Mouse (Mus musculus) lung, adult 18-20 months (tissue): Measurements from ENCODE around the gene Eipr1.

ENCODE experiments used
- DNase-seq, 2 experiments: peaks; one replicate each; pipeline ENCODE4 v3.0.0; 2022; ENCODE audit warnings: mixed read lengths in 2 of 2

The Eipr1 gene

DNA sequence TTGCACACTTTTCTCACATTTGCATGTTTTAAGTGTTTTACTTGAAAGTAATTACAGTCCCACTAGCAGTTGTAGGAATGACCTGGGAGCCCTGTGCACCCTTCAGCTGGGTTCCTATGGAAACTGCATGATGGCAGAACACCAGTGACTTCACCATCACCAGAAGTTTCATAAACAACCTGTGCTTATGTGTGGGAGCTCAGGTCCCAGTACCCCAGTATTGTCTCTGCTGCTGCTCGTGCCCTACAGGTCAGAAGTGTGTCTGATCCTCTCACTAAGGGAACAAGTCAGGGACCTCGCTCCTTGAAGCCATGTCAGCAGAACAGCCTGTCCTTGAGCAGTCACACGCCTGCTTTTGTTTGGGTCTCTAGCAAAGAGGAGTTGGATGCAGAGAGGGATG lies 78.9 kb downstream of the Eipr1 start:
- DNase-seq, result no peak

DNA sequence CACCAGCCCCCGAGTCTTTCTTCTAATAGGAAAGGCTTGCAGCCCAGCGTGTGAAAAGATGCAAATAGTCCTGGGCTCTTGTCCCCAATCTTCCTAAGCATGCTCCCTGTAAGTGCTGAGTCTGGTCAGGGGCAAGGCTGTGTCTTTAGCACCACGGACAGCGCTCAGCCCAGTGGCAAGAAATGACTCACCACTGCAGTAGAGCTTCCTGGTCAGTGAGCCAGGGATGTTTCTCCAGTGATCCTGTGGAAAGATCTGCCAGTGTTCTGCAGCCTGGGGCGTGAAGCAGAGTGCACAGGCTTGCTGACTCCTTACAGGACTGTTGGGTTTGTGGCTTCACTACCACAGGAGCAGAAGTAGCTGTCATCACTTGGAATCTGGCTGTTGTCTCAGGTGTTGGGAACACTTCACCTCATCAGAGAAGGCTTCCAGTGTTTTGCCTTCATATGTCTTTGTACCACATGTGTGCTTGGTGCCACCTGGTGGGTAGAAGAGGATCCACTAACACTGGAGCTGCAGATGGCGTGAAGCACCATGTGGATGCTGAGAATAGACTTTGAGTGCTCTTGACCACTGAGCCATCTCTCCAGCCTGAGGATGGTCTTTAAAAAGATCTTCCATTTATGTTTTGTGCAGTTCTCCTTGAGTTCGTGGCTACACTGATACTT lies 79.6 kb downstream of the Eipr1 start:
- DNase-seq, result no peak

DNA sequence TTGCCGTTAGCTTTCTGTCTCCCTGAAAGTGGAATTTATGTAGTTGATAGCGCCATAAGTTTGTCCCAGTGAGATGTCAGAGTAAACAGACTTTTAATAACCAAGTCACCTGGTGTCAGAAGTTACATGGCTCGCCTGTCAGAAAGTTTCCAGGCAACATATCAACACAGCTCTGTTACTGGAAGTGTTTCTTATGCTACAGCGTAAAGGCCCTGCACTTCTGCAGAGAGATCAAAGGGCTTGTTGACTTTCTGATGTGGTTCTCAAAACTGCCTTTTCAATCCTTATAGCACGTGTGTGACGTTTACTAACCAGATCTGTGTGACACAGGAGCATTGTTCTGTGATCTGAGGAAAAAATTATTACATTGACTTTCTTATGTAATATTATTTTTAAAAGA lies 82.7 kb downstream of the Eipr1 start:
- DNase-seq, result no peak

DNA sequence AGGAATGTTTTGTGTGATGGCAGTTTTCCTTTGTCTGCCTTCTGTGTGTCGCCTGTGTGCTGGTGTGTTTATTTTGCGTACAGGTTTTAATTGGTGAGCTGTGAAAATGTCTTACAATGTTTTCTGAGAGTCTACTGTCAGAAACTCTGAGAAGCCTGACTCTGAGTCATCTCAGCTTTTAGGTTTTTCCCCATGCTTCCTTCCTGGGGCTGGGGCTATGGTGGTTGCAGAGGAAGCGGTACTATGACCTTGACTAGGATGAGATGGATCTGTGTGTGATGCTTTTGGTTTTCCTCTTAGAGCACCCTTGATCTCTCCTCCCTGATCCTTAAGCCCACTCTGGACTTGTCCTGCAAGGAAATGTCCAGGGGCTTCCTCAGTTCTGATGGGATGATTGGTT lies 84.1 kb downstream of the Eipr1 start:
- no peak for DNase-seq

DNA sequence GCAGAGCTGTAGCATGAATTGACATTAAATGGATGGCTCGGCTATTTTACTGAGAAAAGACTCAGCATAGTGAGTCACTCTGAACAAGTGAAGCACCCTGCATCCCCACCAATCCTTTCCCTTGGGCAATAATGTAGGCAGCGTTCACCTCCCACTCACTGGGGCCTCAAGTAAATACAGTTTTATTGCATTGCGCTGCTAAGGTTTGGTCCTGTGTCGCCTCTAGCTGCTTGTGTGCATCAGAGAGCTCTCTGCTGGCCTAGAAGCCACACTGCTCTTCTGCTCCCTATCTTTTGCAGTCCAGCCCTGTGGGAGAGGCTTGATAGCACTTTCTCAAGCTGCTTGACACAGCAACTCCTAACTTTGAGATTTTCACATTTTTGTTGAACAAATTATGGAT lies 86.7 kb downstream of the Eipr1 start:
- DNase-seq, result no peak

DNA sequence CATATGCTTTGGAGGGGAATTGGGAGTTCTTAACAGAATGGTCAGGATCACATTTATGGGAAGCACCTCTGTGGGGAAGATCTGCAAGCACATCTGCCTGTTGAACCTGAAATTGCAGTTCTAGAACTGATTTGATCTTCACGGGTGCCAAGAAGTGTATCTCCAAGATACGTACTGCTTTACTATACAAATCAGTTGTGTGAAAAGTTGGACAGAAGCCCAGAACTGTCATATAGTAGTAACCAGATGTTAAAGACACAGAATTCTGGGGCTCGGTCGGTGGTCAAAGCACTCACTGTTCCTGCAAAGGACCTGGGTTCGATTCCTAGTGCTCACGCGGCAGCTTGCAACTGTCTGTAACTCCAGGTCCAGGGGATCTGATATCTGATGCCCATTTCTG lies 87.4 kb downstream of the Eipr1 start:
- no peak for DNase-seq

DNA sequence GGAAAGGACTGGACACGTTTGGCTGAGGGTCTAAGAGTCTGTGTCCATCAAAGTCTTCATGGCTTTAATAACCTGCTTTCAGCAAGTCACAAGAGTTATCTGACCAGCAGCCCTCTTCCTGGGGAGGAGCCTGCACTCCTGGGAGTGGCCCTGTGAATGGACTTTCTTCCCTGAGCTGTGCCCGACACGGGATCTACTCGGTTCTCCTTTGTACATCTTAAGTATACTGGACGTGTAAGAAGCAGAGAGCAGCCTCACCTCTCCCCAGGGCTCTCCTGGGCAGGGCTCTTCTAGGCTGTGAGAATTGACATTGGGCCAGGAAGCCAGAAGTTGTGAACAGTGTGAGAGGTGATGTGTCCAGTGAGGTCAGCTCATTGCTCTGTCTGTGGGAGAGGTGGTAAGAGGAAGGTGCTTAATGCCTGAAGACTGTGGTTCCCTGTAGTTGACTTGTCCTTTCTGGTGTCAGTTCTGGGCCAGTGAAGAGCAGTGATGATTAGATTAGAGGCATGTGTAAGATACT lies 89.6 kb downstream of the Eipr1 start:
- DNase-seq, result no peak

DNA sequence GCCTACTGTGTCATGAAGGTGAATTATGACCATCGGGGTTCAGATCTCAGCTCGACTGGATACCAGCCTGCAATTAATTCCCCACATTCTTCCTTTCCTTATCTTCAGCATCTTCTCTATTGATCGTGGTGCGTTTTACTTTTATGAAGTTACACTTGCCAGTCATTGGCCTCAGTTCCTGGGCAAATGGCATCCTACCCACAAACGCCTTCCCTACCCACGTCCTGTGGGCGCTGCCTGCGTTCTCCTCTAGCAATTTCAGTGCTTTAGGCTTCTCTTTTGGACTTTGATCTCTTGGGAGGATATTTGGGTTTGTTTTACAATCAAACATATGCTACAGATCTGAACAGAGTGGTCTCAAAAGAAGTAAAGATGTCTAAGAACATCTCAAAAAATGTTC lies 94.2 kb downstream of the Eipr1 start:
- no peak for DNase-seq

DNA sequence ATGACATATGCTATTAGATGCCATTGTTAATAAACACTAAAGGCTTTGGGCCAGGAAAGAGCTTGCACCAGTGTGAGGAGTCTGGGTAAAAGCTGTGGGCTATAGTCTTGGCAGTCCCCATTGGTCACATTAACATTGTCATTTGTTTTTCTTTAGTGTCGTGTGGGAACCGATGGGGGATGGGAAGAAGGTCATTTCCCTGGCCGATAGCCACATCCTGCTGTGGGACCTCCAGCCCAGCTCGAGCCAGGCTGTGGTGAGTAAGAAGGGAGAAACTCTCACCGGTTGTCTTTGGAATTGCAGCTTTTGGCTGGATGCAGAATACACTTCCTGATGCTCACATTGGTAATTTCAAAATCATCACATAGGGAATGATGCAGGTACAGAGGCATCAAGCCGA lies 95.8 kb downstream of the Eipr1 start:
- no peak for DNase-seq

DNA sequence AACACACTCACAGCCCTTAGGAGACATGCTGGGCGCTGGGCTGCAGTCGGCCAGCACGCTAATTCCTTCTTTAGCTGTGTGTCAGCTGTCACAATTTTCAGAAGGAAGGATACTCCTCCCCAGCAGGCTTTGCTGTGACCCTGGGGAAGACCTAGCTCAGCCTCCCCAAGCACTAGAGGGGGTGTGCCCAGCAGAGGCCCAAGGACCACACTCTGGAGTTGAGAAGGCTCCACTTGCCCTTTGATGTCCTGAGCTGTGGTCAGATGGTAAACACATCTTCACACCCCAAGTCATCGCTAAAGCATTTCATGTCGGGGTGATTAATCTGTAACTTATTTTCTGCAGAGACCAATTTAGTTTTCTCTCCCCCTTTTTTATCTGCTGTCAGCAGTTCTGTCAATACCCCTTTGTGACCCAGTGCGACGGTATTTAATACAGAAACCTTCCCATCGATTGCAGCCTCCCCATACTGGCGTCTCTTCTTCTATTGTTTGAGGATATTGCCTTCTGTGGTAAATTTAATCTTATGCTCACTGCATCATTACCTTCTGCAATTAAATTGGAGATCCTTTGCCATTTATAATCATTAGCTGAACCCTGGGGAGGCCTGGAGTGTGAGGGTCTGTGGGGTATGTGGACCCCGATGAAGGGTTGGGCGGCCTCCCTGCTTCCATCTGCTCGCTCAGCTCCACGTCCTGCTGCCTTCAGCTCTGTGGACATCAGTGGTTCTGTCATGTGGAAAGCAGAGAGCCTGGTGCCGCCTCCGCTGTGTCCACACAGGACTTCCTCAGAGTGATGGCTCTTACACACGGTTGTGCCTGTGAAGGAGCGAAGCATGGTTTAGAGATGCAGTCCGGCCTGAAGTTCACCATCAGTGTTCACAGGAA lies 97.4 kb downstream of the Eipr1 start:
- DNase-seq, result no peak

DNA sequence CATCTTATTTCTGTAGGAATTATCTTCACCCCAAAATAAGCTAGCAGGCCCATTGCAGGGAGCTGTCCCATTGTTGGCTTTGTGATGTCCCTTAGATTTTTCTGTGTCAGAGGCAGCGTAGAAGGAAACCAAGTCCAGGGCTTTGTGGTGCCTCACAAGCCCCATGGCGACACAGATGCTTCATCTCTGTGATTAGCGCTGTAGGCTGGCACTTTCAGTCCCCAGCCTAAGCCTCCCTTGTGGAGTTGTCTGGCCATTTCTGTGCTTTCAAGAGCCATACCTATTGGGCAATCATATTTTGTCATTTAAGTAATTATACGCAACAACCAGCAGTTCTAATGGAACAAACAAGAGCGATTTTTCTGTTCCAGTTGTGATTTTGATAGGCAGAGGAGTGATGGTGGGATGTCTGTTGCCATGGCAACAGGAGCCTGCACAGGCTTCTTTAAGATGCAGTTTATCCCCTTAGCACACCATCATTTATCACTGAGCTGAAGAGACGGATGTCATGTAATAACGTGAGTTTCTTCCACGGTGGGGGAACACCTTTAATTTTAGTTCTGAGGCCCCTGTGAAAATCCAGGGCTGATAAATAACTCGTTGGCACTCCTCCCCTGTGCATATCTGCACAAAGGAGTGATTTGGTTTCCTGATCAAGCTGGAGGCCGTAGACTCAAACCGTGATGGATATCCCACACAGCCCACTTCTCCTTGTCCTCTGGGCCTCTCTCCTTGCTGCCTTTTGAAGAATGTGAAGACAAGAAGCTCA lies 108.1 kb downstream of the Eipr1 start:
- no peak for DNase-seq

DNA sequence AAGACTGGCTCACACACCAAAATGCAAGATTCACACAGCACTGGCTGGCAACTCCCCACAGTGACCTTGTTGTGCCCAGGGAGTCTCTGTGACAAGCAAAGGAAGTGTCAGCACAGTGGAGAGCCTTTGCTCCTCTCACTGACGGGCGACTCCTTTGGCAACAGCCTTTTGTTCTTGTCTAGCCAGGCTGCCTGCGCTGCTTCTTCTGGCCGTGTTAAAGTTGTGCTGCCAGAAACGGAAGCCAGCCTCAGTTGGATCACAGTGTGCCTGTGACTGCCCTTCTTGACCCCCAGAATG lies 108.6 kb downstream of the Eipr1 start:
- DNase-seq, result no peak

DNA sequence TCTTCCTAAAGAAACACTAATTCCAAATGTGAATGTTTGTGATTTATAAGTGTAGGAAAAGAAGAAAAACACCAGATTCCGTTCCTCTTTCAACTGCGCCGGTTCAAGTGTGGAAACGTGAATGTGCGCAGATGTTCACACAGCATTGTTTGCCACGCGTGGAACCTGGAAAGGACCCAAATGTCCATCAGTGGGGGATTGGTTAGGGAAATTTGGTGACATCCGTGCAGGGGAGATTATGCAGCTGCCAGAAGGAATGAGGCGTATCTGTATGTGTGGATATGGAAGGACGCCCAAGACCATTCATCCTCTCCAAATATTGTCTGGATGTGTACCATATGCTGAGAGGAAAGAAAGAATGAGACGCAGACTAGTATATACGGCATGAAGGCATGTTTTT lies 111.7 kb downstream of the Eipr1 start:
- no peak for DNase-seq

DNA sequence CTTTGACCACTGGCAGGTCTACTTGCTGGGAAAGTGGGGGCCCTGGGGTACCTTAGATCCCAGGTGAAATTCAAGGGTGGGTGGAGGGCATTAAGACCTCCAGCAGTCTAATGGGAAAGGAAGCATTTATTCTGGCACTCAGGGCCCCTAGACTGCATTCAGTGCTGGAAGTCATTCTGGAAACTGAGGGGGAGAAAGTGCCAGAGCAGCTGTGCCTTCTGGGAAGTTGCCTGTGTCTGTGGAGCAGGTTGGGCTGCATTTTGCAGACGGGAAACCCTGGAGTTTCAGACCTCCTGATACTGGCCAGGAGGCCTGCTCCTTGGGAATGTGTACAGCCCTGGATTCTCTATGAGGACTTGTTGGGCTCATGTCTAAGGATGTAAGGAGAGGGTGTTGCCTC lies 114.5 kb downstream of the Eipr1 start:
- DNase-seq, result no peak

DNA sequence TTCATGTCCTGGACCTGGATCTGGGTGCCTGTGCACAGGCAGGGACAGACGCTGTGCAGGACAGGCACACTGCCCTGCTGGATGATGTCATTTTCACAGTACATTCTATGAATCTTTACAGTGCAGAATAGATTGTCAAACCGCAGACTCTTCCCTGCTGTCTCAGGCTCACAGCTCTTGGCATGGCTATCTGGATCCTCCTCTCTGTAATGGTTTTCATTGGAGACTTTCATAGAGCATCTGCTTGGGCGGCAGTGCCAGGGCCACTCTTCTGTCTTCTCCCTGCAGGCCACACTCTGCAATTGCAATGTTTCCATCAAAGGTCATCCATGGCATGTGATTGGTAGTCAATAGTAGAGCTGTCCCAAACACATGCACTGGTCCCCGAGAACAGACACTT lies 117.2 kb downstream of the Eipr1 start:
- no peak for DNase-seq

DNA sequence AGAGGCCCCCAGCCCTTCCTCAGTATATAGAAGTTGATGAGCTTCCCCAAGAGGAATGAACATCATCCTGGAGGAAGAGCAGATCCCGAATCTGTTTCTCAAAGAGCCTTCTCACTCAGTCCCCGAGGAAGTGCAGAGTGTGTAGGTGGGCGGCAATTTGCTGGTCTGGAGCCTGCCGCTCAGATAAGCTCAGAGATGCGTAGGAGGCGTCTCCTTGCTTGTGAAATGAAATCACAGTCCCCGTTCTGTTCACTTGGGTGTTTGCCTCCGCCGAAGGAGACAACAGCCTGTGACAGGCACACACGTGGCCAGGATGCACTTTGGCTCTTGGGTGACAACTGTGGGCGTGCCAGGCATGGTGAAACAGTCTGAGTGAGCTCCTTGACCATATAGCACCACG lies 120.7 kb downstream of the Eipr1 start:
- DNase-seq, result no peak

DNA sequence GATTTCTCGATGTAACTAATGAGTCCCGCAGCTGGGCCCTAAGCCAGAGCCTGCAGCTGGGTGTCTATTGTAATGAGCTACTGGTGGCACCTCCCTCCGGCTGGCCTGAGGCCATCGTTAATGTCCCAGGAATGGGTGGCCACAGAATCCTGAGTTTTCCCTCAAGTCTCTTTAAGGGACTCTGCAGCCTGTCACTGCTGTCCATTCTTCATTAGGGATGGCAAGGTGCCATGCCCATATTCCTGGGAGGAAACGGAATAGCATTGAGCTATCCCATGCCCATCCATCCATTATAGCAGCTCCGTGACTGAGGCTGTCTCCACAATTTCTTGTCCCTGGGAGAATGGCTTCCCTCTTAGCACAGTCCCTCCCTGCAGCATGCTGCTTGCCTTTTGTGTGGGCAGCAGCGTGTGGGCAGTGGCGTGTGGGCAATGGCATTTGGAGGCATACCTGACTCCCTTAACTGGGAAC lies 123.2 kb downstream of the Eipr1 start:
- DNase-seq, result no peak

DNA sequence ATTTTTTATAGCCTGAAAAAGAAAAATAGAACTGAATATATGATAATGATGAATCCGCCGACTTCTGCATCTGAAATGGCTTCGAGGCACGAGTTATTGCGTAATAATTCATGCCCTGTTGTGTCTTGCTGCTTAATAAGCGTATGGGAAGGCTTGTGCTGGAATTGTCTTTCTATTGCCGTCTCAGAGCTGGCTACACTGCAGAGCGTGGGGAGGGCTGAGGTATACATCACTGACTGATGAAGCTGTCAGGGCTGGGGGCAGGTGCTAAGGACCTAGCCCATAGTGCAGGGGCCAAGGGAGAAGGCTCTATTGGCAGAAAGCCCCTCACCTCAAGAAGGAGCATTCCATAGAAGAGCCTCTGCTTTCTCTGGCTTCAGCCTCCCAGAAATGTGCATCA lies 123.9 kb downstream of the Eipr1 start:
- DNase-seq, result no peak

DNA sequence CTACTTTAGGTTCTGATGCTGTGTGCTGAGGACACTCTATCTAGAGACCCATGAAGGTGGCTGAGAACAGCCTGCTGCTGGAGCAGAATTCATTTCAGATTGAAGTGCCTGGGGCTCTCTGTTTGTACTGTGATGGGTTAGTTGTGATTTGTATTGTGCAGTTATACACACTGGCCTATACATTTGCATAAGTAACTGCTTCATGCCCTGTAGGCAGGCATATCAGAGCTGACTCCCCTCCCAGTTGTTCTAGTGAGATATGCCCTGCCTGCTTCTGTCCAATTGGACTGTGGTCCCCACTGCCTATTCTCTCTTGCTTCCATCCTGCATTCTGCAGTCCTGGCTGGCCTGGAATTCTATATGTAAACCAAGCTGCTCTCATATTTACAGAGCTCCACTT lies 128.9 kb downstream of the Eipr1 start:
- no peak for DNase-seq

DNA sequence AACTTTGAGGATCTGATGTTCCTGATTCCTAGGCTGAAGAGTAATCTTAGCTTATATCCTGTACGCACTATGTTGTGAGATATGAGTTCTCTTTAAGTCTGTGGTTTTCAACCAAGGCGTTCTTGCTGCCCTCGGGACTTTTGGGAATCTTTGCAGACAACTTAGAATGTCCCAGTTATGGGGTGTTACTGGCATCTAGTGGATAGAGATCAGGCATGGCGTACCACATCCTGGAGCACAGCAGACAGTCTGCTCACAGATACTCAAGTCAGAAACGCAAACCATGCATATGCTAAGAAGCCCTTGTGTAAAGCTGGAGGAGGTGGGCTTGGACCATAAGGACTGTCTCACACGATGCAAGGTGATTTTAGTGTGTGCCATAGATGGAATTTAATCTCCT lies 136.1 kb downstream of the Eipr1 start:
- no peak for DNase-seq

DNA sequence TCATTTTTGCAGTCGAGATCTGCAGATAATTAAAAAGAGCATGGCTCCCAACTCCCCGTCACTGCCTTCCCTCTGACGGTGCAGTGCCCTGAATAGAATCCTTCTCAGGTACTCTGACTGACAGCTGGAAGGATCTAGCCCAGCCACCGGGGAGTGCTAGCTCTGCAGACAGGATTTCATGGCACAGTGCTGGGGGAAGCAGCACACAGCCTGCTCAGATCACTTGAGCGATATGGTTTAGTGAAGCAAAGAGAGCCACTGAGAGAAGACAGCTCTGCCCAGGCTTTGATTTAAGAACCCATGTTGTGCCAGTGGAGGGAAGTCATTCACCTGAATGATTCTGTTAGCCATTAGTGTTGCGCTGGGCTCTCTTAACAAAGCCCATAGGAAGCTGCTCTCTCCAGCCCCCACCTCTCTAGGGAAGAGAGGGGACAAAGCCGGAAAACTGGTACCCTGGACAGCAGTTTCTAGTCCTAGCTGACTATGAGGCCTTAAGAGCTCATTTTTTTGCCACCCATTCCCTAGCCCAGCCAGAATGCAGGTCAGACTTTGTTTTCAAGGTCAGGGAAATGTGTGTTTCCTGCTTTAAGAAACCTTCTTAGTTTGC lies 137.6 kb downstream of the Eipr1 start:
- DNase-seq, result no peak

DNA sequence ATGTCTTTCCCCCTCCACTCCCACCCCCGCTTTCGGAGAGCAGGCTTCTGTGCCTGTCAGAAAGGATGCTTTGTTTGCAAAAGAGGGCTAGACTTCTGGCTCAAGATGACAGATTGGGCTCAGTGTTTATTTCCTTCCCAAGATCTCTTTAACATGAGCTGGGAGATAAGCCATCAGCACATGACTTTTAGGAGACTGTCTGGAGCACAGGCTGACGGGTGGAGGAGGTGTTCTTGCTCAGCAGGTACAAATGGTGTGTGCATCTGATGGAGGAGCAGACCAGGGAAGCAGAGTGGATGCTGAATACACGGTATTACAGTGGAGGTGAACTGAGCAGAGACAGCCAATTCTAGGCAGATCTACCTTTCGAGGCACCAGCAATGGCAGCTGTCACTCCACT lies 139.9 kb downstream of the Eipr1 start:
- DNase-seq, result no peak

DNA sequence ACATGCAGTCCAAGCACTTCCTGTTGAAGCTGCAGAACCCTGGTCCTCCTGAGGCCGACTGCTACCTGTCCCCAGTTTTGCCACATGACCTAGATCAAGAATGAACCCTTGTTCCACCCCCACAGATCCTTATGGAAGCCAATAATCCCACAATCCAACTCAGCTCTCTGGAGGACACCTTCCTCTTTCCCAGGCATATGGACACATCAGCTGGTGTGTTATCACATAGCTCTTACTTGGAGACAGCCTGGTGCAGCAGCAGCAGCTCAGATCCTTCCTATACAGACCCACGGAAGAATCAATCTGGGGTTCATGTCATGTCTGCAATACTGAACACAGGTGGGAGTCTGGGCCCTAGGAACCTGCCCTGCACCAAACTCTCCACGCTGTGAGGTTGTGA lies 145.0 kb downstream of the Eipr1 start:
- DNase-seq, result no peak
